Mouse (Mus musculus) adrenal gland, postnatal 14 days (tissue): ENCODE data around the gene Sec14l1. TPM values are rescaled to one million over a fixed set of nuclear protein-coding genes. Genes with fewer than 3 reads are reported as not detected.

Experiments
- DNase-seq: peaks from one replicate; pipeline ENCODE4 v3.0.0; 2021; ENCODE audit warnings: mixed read lengths
- total RNA-seq: library from RNA; stranded (reverse); gene quantifications from 2 replicates; pipeline ENCODE4 v1.2.3, GENCODE M21; 2021

Gene Sec14l1
- total RNA-seq, 1 experiment from 2014 or later: 119 TPM

DNA sequence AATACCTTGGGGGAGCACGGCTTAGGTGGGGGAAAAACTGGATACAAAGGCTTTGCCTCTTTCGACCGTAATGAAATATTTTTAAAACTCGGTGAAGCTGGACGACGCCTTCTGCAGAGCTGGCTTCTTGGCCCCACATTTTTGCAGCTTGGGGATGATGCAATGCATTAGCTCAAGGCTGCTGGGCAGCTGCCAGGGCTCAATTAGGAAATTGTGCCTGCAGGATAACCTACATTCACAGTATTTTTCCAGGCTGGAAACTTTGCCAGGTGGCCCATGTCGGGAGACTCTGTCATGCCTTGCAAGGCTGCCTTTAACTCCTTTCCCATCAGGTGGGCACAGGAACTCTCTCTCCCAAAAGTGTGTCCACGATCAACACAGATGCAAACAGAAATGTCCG, 6.4 kb upstream of the Sec14l1 start:
- peak; percentile 93 for DNase-seq

DNA sequence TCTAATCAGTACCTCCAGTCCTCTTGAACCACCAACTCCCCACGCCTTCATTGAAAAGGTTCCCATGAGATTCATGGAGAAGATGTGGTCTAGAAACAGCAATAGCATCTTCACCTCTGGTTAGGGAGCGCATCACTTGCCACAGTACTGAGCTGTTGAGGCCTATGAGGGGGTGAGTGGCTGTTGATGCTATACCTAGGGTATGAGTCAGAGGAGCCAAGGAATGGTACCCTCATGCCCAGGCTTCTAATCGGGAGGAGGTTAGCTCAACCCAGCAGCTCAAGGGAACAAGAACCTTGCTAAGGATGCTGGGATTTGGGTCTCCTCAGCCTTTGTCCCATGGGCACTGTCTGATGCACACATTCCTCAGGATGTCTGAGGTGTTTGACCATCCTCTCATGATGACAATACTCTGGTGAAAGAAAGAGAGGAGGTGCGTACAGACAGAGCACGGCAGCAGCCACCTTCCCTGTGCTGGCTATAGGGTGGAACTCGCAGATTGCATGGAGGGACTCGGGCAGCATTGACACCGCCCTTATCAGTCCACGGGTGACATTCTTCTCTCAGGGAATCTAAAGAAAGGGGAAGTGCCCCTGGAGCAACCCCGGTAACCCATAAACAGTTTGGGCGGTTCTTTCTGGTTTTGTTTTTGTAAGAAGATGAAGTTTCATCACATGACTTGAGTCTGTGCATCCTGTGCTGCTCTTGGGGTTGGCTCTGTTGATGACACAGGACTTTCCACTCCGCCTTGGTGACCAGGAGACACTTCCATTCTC, 5.6 kb upstream of the Sec14l1 start:
- DNase-seq: no peak

DNA sequence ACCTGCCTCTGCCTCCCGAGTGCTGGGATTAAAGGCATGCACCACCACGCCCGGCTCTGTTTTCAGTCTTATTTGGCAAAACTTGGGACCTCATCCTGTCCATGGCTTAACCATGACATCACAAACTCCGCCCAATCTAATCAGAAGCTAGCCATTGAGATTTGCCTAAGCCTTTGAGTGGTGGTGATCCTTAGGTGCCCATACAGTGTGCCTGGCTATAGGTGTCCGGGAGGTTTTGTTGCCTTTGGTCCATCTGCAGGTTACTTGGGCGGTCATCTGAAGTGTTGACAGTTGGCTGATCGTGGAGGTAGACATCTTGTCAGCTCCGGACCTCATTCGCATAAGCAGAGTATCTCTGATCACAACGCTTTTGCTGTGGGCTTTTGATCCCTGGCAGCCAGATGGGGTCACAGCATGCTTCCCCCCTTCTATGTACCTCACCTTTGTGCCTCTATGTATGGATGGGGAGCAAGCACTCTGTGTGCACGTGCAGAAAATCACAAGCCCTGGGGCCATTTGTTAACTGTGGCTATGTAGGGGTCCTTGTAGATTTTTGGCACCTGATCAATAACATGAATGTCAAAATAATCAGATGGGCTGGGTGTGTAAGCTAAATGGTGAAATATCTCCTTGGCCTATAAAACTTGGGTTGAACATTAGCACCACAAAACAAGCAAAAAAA, 2.9 kb upstream of the Sec14l1 start:
- DNase-seq: no peak

DNA sequence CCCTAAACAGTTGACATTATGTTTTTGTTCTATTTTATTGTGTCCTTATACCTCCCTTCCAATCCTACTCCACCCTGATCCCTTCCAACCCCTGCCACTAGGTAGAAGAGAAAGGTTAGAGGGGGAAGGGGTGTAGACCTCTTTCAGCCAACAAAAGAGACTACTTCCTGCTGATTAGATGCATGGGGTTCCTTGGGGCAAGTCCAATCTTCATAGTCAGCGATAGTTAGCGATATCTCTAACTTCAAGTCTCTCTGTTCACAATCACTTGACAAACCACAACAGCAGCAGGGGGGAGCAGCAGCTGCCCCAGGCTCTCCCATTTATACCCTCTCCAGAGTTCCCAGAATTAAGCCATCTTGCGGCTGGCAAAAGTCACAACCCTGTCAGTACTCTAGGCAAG, 2.3 kb upstream of the Sec14l1 start:
- no peak for DNase-seq

DNA sequence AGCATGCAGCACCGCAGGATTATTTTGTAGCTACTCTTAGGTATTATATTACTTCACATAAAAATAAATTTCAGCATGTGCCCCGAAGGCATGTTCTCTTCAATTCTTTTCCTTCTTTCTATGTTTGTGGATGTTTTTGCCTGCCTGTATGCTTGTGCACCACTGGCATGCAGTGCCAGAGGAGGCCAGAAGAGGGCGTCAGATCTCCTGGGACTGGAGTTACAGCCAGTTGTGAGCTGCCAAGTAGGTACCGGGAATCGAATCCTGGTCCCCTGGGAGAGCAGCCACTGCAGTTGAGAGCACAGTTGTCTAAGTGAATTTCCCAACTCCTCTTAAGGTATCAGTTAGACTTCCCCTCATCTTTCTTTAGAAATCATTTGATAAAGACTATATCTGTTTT, 1.6 kb upstream of the Sec14l1 start:
- peak; percentile 57 for DNase-seq

DNA sequence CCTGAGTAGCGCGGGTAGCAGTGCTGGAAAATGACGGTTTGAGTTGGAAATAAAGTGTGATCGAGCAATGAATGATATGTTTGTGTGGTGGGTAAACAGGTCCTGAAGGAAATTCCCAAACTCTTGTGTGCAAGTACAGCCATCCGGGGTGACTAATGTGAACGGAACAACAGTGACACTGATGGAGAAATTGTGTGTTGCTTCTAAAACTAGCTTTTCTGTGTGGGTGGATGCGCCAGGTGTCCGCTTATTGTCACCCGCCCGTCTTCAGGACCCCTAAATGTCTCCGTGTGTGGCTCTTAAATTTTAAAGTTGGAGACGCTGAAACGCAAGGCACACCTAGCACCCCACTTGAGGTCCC, 757 bp upstream of the Sec14l1 start:
- no peak for DNase-seq

DNA sequence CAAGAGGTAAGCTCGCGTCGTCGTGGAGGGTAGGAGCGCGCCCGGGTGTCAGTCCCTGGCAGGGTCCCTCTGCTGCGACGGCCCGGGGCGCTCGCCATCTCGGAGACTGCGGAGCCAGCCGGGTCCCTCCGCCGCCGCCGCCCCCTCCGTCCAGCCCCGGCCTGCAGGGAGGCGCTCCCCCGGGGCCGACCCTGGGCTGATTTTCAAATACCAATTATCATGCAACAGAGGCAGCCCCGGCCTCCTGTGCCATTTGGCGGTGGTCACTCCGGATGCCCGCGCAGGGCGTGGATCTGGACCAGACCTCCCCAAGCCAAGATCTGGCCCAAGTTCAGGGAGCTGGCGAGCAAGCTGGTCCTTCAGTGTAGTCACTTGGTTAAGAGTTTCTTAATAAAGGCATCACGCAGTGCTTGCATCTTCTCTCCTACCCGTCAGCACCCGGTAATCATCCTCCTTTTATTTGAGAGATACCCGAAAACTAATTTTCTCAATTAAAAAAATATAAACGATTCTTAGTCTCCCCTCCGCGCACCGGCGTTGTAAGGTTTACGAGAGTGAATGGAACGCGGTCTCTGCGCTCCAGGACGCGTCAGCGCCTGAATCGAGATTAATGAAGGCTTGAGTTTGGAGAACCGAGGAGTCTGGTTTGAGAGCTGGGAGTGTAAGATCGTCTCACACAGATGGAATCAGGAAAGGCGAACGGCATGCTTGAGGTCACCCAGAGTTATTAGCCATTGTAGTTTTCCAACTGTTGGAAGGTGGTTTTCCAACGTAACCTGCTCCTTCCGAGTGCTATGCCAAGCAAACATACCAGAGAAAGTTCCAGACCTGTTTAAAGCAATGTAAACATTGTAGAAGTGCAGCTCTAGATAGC, 615 bp downstream of the Sec14l1 start:
- peak; percentile 82 for DNase-seq

DNA sequence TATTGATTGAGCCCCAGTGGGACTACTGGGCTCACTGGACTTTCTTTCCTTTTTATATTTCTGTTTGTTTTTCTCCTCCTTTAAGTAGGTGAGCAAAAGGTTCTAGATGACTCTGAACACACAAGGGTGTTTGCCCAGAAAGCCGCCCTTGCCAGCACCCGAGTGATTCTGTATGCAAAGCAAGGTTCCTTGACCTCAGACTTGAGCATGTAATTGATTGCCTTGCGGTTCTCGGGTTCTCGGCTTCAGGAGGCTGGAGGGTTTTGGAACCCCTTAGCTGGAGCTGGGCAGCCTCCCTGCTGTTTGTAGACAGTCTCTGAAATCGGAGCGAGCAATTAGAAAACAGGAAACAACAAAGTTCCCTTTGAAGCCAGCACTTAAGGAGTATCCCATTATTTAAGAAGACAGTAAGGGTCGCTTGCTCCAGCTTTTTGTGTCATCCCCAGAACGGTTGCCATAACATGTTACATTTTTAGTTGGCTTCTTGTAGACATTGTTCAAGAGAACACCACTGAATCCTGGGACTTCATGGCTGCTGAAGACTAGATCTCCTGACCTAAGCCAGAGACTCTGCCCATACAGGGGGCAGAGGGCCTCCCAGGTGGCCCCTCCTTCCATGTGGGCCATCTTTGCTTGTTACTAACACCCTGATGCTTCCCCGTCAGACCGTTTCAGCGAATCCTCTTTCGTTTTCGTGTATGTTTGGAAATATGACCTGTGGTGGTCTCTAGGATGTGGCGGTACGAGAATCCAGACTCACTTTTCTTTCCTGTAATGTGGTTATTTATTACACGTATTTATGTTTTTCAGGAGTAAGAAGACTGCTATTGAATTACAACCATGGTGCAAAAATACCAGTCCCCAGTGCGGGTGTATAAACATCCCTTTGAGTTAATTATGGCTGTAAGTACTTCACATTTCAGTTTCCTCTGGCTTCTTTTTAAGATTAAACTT, 1.7 kb downstream of the Sec14l1 start:
- no peak for DNase-seq

DNA sequence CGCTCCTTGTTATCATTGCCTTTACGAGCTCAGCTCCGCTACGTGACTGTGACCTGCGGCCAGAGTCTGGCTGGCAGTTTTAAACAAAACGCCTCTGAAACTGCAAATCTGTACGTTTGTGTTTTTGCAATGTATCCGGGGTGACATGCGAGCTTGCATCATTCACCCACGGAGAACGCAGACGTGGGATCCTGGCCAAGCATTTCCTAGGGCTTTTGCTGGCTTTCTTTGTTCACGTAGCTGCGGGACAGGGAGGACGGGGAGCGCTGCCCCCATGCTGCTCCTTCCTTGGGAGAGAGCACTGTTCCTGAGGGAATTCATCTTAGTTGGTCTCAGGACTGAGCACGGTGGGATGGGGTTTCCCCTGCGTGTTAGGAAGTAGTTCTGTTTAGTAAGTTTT, 2.4 kb downstream of the Sec14l1 start:
- DNase-seq: no peak

DNA sequence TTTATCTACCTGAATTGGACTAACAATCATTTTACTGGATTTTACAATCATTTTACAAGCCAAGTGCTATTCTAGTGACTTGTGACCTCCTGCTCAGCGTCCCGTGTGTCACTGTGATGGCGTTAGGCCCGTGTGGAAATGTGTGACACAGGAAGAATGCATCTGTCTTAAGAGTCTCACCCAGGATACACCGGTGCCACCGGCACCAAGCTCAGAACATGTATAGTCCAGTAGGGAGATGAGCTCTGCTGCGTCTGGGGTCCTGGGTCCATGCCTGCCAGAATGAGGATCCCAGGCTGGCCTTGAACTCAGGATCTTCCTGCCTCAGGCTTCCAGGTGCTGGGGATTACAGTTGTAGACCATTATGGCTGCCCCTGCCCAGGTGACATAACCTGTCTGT, 2.8 kb downstream of the Sec14l1 start:
- DNase-seq: no peak

DNA sequence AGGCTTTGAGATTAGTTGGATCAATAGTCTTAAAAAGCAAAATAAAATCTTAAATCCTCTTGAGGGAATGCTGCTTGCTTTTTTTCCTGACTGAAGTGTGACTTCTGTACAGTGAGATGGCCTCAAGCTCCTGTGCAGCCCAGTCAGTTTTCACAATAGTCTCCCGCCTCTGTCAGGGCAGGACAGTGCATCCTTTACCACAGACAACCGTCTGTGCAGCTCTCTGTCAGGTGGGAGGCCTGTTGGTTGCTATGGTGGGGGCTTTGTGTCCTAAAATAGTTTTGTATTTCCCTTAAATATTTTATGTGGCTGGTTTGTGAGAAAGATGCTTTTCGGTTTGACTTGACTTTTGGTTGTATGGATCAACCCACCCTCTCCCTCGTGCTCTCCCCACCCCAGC, 3.3 kb downstream of the Sec14l1 start:
- DNase-seq: no peak

DNA sequence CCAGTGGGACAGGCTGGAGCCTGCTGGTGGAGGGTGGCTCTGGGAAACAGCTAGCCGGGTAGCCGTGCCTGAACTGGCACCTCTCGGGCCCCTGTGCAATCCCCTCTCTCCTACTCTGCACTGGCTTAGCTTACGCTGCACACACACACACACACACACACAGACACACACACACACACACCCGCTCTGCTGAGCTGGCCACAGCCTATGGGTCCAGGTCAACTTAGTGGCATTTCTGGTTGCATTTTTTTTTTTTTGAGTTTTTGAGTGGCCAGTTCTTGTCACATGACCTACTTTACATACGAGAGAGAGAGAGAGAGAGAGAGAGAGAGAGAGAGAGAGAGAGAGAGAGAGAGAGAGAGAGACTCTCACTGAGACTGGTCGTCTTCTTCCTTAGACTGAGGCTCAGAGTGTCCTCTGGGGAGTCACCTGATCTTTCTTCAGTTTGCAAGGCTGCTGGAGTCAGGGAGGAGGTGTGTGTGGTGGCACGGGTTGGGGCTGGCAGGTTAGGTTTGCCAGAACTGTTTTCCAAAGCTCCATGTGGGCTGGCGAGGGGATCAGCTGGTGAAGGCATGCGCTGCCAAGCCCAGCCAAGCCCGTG, 3.9 kb downstream of the Sec14l1 start:
- DNase-seq: no peak

DNA sequence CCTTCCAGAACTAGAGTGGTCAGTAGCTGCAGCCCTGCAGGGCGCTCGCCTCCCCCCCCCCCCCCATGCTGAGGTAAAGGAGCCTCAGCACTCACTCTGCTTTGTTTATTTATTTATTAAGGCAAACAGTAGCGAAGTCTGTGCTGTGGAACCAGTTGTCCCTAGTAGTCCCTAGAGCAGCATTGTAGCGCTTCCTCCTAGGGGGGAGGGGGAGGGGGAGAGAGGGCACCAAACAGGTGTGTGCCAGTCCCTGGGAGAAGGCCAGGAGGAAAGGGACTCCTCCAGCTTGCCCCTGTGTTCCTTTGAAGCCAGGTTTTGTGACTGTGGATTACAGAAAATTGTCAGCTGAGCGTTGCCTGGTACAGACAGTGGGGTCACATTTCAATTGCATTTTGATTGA, 4.8 kb downstream of the Sec14l1 start:
- no peak for DNase-seq

DNA sequence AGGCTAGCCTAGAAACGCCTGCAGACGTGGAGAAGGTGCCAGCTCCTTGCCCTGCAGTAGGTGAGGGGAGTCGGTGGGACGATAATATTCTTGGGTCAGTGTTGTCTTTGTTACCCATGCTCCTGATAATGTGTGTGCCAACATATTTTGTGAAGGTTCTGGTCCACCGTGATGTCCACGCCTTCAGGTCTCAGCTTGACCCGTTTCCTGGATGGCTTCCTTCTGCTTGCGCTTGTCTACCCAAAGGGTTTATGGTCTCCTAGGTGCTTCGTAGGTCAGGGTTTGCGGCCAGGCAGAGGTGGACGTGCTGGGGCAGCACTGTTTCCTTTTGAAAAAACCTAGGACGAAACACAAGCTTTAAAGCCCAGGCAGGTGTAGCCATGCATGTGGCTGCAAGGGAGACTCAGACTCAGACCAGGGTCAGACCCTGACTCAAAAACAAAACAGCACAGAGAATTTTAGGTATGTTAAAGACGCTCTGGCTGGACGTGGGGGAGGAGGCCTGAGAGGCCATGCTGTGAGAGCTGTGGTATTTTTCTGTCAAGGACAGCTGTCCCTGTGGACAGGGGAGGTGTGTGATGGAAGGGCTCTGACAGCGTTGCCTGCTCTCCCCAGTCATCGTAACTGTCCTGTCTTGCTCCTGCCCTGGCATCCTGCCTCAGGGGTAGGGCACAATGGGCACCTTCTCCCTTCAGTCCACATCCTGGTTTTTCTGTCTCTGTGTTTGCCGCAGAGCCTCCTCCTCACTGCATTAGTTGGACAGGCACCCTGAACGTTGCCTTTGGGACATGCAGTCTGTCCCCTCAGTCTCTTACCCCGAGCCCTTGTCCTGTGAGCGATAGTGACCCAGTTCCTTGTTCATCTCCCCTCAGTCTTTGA, 5.6 kb downstream of the Sec14l1 start:
- DNase-seq: peak; percentile 57

DNA sequence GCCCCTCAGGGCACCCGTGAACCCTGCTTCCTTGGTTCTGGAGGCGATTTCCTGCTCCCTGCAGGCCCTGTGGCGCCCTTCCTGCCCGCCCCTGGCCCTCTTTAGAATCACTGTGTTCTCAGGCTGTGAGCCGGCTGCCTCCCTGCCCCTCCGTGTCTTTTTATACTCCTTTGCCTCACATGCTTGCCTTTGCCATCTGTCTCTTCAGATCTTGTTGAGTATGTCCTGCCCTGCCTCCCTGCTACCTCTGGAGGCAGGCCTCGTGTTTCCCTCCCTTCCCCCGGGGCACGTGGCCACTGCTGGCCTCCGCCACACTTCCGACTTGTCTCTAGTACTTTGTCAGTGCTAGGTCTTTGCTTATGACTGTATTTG, 6.2 kb downstream of the Sec14l1 start:
- peak; percentile 72 for DNase-seq

DNA sequence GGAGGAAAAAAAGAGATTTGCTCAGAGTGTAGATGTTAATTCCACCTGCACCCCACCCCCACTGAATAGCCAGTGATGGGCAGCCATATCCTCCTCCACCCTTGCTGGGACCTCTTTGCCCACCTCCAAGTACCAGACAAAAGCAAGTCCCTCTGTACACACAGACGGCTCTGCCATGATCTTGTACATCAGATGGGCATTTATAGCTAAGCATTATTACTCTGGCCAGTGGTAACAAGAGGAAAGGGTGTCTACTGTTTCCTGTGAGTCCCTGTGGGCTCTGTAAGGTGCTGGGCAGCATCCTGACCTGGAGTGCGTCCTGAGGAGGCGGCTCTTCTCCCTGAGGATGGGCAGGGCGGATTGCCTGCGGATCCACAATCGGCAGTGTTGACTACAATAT, 7.0 kb downstream of the Sec14l1 start:
- DNase-seq: no peak

DNA sequence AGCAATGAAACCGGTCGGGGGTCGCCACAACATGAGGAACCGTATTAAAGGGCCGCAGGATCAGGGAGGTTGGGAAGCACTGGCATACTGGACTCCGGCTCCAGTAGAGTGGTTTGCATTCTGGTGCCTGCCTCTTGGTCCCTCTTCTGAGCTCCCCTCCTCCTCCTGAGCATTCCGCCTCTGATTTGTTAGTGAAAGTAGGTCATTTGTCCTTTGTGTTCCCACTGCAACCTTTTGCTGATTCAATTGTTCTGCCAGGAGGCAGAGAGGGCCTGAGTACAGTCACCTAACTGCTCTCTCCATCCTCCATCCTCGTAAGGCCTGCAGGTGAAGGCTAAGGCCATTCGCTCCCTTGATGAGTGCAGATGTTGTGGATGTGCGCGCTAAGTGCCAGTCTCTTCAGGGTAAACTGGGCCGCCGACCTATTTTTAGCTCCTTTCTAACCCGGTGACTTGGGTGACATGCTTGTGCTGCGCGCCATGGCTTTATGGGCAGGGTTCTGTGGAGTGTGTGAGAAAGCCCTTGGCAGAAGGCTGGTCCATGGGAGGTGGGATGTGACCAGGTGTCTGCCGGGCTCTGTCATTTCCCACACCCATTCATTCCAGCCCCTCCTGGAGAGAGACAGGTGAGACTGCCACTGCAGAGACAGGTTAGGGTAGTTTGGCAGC, 8.6 kb downstream of the Sec14l1 start:
- no peak for DNase-seq

DNA sequence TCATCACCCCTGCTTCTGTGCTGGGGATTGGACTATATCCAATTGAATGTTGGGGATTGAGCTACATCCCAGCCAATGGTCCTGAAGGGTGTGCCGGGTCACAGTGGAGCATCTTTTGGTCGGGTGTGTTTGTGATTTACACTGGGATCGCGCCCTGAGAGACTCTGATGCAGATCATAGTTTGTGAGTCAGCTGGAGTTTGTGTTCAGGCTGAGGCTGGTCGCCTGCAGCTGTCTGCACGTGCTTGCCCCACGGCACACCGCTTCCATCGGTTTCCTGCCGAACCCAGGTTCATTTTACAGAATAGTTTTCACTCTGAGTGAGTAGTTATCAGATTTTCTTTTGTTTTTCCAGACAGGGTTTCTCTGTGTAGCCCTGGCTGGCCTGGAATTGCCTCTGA, 9.6 kb downstream of the Sec14l1 start:
- DNase-seq: no peak

DNA sequence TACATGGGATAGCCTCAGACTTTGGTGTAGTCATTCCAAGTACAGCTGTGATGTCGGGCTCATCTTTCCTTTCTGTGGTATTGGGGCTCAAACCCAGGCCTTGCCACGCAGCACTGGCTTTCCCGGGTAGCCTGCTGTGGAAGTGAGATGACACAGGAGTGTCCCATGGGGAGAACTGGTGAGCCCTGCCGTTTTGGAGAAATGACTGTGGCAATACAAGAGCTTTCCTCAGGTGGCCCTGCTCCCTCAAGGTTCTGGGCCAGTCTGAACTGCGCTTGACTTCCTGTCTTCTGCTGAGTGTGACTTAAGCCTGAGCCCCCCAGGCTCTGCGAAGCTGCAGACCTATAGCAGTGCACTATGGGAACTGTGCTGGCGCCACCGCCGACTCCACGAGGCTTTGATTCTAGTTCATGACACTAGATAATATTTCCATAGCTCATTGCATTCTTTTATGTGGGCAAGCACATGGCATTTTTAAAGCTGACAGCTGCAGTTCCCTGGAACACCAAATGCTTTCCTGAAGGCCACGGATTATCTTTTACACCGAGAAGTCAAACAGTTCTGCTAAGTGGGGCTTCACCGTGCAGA, 12.4 kb downstream of the Sec14l1 start:
- peak; percentile 56 for DNase-seq
